Mouse (Mus musculus) ES-E14 (cell line): ENCODE measurements around the gene Mia3. TPM values are rescaled to one million over a fixed set of nuclear protein-coding genes. Genes with fewer than 3 reads are reported as not detected.
A peak's percentile ranks its signal among the peaks of the same experiment; 100 is the strongest.

Source experiments
- DNase-seq: peaks from one replicate; pipeline ENCODE4 v3.0.0-alpha.2; 2013; ENCODE audit warnings: low read depth, low spot score
- H3K27ac ChIP-seq: 2 replicates; pipeline ENCODE4 v1.5.1; 2012; ENCODE audit warnings: low read depth, mild to moderate bottlenecking, low read length, moderate library complexity, mixed read lengths; ENCODE audit not compliant: poor library complexity, insufficient read depth, severe bottlenecking
- H3K36me3 ChIP-seq: 2 replicates; pipeline ENCODE4 v1.6.1; 2012; ENCODE audit warnings: mild to moderate bottlenecking, low read length, moderate library complexity, mixed read lengths; ENCODE audit not compliant: control insufficient read depth, poor library complexity, insufficient read depth, severe bottlenecking
- H3K4me1 ChIP-seq, 2 experiments: fragments of 150-350 bp in 1 of 2; sonication (generic) in 1 of 2; 2 replicates each; pipeline ENCODE4 v1.6.1; 2012; ENCODE audit warnings: low read length in 2 of 2, mild to moderate bottlenecking in 1 of 2, mixed read lengths in 1 of 2; ENCODE audit not compliant: control insufficient read depth in 2 of 2, insufficient read depth in 2 of 2, poor library complexity in 1 of 2
- H3K4me3 ChIP-seq, 2 experiments: fragments of 150-350 bp in 1 of 2; sonication (generic) in 1 of 2; 2 replicates each; pipeline ENCODE4 v1.5.1; 2012; ENCODE audit warnings: low read length in 2 of 2, low read depth in 1 of 2, mild to moderate bottlenecking in 1 of 2, mixed read lengths in 1 of 2; ENCODE audit not compliant: insufficient read depth in 1 of 2, poor library complexity in 1 of 2, severe bottlenecking in 1 of 2
- H3K9ac ChIP-seq: 2 replicates; pipeline ENCODE4 v1.6.1; 2012; ENCODE audit warnings: low read depth, mild to moderate bottlenecking, low read length, mixed read lengths; ENCODE audit not compliant: poor library complexity, insufficient read depth, severe bottlenecking
- H3K9me3 ChIP-seq: fragments of 150-350 bp; sonication (generic); 2 replicates; pipeline ENCODE4 v1.6.1; 2012; ENCODE audit warnings: low read depth, mild to moderate bottlenecking, low read length; ENCODE audit not compliant: control insufficient read depth, insufficient read depth
- CHD2 ChIP-seq: IDR thresholded peaks from 2 replicates; pipeline ENCODE4 v1.6.1; 2014; ENCODE audit warnings: mild to moderate bottlenecking, low read depth, low read length, inconsistent platforms
- HCFC1 ChIP-seq: IDR thresholded peaks from 2 replicates; pipeline ENCODE4 v1.6.1; 2012; ENCODE audit warnings: low read length, inconsistent platforms, borderline replicate concordance; ENCODE audit not compliant: insufficient read depth
- MAFK ChIP-seq: IDR thresholded peaks from 2 replicates; pipeline ENCODE4 v1.6.1; 2014; ENCODE audit warnings: mild to moderate bottlenecking, low read depth, low read length, inconsistent platforms; ENCODE audit not compliant: insufficient read depth
- ZC3H11A ChIP-seq: IDR thresholded peaks from 2 replicates; pipeline ENCODE4 v1.6.1; 2012; ENCODE audit warnings: low read depth, mild to moderate bottlenecking, inconsistent platforms, low read length, borderline replicate concordance
- ZNF384 ChIP-seq: IDR thresholded peaks from 2 replicates; pipeline ENCODE4 v1.6.1; 2012; ENCODE audit warnings: low read depth, low read length, inconsistent platforms
- in situ Hi-C, 2 experiments: fragments of 600-800 bp; cut with MboI; formaldehyde crosslinking; loops; one replicate each; pipeline ENCODE4 v1.15.1; 2025; ENCODE audit warnings: low sequenced_read_pairs in 2 of 2, inconsistent platforms in 1 of 2; ENCODE audit not compliant: unreplicated experiment in 2 of 2
- total RNA-seq: library from RNA; depleted of rRNA; stranded (reverse); fragments of 300-350 nt; gene quantifications from 2 replicates; pipeline ENCODE4 v1.2.3, GENCODE M21; 2012; rRNA removed

The Mia3 gene
- total RNA-seq, result 182 and 232 TPM in 2 replicates

DNA sequence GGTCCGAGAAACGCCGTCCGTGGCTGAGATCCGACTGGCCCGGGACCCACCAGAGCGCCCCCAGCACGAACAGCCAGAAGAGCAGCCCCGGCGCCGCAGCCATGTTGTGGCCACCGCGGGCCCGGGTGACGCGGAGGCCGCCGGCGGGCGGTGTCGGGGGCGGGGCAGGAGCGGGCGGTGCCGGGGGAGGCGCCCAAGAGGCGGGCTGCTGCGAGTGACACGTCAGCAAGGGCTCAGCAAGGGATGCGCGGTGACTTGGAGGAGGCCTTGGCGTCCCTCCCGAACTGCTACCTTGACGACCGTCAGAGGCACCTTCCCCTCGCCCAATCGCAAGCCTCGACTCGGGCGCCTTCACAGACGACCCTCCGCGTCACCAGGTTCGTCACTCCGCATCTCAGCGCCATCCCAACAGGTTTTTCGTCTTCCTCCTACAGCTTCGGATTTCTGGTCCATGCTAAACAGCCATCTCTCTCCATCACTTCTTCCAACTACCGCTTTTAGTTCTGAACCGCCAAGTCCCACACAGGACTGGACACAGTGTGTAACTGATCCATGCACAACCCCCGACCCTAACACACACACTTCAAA is at the start of gene Mia3:
TSS of gene Mia3 (minus strand) at position 127 of the 588 bp plus-strand sequence.
- H3K4me1 ChIP-seq, result no peaks in the 10 kb centered on the region
- H3K4me3 ChIP-seq, result peak within 1 kb of the TSS; percentile 80 to 82
- H3K9me3 ChIP-seq, result no peaks in the 10 kb centered on the region
- in situ Hi-C loops, result no loop called here
- no peak within 1 kb of the TSS for H3K27ac ChIP-seq
- peak; percentile 72 for DNase-seq
- 0 out of 2 replicates have a peak, but pooled peaks cover 2% of the 10 kb centered on the region for H3K36me3 ChIP-seq
- peak within 1 kb of the TSS; percentile 85 for H3K9ac ChIP-seq
- TF ChIP-seq CHD2 (no peak), ZNF384 (no peak), MAFK (no peak), ZC3H11A (no peak), HCFC1 (0 out of 2 replicates have a peak, but pooled peaks have one; percentile 40)

DNA sequence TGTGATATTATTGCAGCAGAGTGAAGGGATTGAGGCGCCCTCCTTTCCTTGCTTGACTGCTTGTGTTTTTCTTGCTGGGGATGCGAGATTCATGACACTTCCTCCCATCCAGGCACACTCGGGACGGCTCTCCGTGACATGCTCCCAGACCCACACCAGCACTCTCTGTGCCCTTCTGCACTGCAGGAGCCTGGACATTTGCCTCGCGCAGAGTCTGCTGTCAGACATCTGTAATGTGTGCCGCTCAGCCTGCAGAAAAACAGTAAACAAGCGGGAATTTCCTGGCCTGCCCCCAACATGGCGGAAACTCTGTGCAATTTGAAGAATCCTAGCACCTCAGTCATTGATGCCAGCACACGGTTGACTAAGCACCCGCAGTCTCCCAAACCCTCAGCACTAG is 48.5 kb upstream of the Mia3 start, which contains the start of gene Hhipl2:
TSS of gene Hhipl2 (plus strand) at position 343 of the 400 bp plus-strand sequence.
- no peak for DNase-seq
- Histone ChIP-seq H3K4me1 (0 out of 4 replicates have a peak, but pooled peaks cover 0 to 2% of the 10 kb centered on the region in 2 experiments), H3K9ac (no peak within 1 kb of the TSS), H3K9me3 (no peaks in the 10 kb centered on the region), H3K36me3 (no peaks in the 10 kb centered on the region), H3K4me3 (no peak within 1 kb of the TSS), H3K27ac (no peak within 1 kb of the TSS)
- TF ChIP-seq HCFC1 (no peak), ZNF384 (no peak), CHD2 (no peak), MAFK (no peak)
- in situ Hi-C loops, result no loop called here

DNA sequence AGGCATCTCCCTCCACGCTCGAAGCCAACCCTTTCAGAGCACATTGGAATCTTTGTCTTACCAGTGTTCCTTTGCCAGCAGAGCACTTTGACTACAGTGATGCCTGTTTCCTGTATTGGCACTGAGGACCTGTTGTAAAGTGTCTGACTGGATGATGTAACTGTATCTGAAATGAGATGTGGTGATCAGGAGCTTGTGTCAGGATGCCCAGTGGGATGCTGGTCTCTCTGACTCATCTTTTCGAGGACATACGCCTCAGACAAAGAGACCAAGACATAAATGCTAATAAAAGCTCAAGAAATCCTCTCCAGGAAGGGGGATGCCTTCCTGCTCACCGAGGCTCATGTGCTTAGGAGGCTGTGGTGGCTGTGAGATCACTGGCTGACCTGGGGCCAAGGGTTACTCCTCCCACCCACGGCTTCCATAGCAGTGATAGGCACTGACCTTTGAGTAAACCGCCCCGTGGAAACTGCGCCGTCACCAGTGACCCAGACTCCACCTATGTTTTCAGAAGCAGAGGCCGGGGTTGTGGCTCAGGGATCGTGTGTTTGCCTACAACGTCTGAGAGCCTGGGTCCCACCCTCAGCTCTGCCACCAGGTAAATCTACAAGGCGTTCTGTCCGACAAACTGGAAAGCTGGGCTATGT is 44.9 kb upstream of the Mia3 start:
- H3K4me3 ChIP-seq, result no peak overlapping the region
- in situ Hi-C loops, result no loop called here
- H3K36me3 ChIP-seq, result peaks cover 9% of the 10 kb centered on the region
- no peak for TF ChIP-seq ZC3H11A
- no peak for TF ChIP-seq ZNF384
- TF ChIP-seq HCFC1, result no peak
- no peak for TF ChIP-seq CHD2
- no peak for TF ChIP-seq MAFK
- H3K9ac ChIP-seq, result no peak overlapping the region
- 0 out of 4 replicates have a peak, but pooled peaks cover 0 to 2% of the 10 kb centered on the region in 2 experiments for H3K4me1 ChIP-seq
- H3K9me3 ChIP-seq, result no peaks in the 10 kb centered on the region
- no peak overlapping the region for H3K27ac ChIP-seq
- no peak for DNase-seq

DNA sequence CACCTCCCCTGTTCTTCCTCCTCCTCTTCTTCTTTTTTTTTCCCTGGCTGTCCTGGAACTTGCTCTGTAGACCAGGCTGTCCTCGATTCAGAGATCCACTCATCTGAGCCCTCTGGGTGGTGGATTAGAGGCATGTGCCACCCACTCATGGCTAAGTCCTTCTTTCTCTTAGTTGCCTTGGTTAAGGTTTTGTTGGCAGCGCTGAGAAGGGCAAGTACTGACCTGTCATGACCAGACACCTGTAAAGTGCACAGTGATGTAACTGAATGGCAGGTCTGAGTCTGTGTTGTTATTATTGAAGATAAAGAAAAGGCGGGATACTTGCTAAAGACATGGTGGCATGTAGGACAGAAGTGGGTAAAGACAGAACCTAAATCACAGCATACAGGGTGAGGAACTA is 34.0 kb upstream of the Mia3 start:
- in situ Hi-C loops, result no loop called here
- Histone ChIP-seq H3K27ac (no peak overlapping the region), H3K4me3 (no peak overlapping the region), H3K4me1 (no peaks in the 10 kb centered on the region), H3K36me3 (peaks cover 43% of the 10 kb centered on the region), H3K9me3 (no peaks in the 10 kb centered on the region), H3K9ac (no peak overlapping the region)
- no peak for DNase-seq
- TF ChIP-seq CHD2 (no peak), HCFC1 (no peak), MAFK (no peak), ZNF384 (no peak), ZC3H11A (no peak)
